Mouse (Mus musculus) liver, embryonic 11.5 days (tissue): Measurements from ENCODE around the gene Eml6. TPM values are rescaled to one million over a fixed set of nuclear protein-coding genes. Genes with fewer than 3 reads are reported as not detected.
"Not testable (repeated sequence)": the region's sequence is repeated elsewhere in the genome, so short reads cannot be mapped to it uniquely, and the experiment has no call there.

ENCODE experiments used
- ATAC-seq: fragments of 200-750 bp; cut with Nextera tagmentation; replicated peaks from 2 replicates; pipeline ENCODE4 v1.8.0; 2017; ENCODE audit warnings: moderate number of reproducible peaks, mild to moderate bottlenecking, moderate TSS enrichment, moderate library complexity; ENCODE audit not compliant: low FRiP score
- DNase-seq: peaks from one replicate; pipeline ENCODE4 v3.0.0-alpha.2; 2017; ENCODE audit warnings: low spot score
- H3K27ac ChIP-seq: fragments of 300-500 bp; sonication (generic); 2 replicates; pipeline ENCODE4 v1.5.1; 2014; ENCODE audit warnings: mild to moderate bottlenecking, low read depth, low read length, control low read depth
- H3K27me3 ChIP-seq: fragments of 300-500 bp; sonication (generic); replicated peaks from 2 replicates; pipeline ENCODE4 v1.6.1; 2014; ENCODE audit warnings: low read length, mixed read lengths; ENCODE audit not compliant: control insufficient read depth, insufficient read depth
- H3K36me3 ChIP-seq: fragments of 300-500 bp; sonication (generic); 2 replicates; pipeline ENCODE4 v1.6.1; 2014; ENCODE audit warnings: mild to moderate bottlenecking, low read length, moderate library complexity, mixed read lengths; ENCODE audit not compliant: control insufficient read depth, insufficient read depth
- H3K4me1 ChIP-seq: fragments of 300-500 bp; sonication (generic); replicated peaks from 2 replicates; pipeline ENCODE4 v1.6.1; 2014; ENCODE audit warnings: low read length, mixed read lengths; ENCODE audit not compliant: control insufficient read depth, insufficient read depth
- H3K4me2 ChIP-seq: fragments of 300-500 bp; sonication (generic); 2 replicates; pipeline ENCODE4 v1.6.1; 2014; ENCODE audit warnings: mild to moderate bottlenecking, control low read depth, moderate library complexity
- H3K4me3 ChIP-seq: fragments of 300-500 bp; sonication (generic); 2 replicates; pipeline ENCODE4 v1.5.1; 2014; ENCODE audit warnings: low read depth, low read length, control low read depth
- H3K9ac ChIP-seq: fragments of 300-500 bp; sonication (generic); 2 replicates; pipeline ENCODE4 v1.6.1; 2014; ENCODE audit warnings: low read depth, low read length, control low read depth
- H3K9me3 ChIP-seq: fragments of 300-500 bp; sonication (generic); 2 replicates; pipeline ENCODE4 v1.6.1; 2016; ENCODE audit warnings: low read length, inconsistent platforms, mixed read lengths; ENCODE audit not compliant: control insufficient read depth
- WGBS: fragments of 180-500 bp; shearing (Covaris S2); extraction: QIAGEN DNeasy Blood & Tissue Kit; methylation state at CpG from one replicate; pipeline ENCODE4 v1.1.7; 2014; 5-methylcytosine and 5-hydroxymethylcytosine counted together
- polyA plus RNA-seq: library from polyadenylated mRNA; unstranded; fragments of >200 nt; fragmentation: Nextera tagmentation; extraction: Ambion mirVana; gene quantifications from 2 replicates; pipeline ENCODE4 v1.2.1, GENCODE M21; 2014

The Eml6 gene
- polyA plus RNA-seq, 1 experiment from 2014 or later: 0.22 TPM

- no peak overlapping the region for H3K9ac ChIP-seq
- H3K27me3 ChIP-seq: no peaks in the 10 kb centered on the region
- no peaks in the 10 kb centered on the region for H3K9me3 ChIP-seq
- no peak for DNase-seq
- ATAC-seq: no peak
- no peaks in the 10 kb centered on the region for H3K36me3 ChIP-seq
- H3K4me2 ChIP-seq: no peak overlapping the region
- WGBS: 77% methylated on average over 3 of the region's 3 CpGs
- H3K4me1 ChIP-seq: no peaks in the 10 kb centered on the region
- no peak overlapping the region for H3K27ac ChIP-seq
- H3K4me3 ChIP-seq: no peak overlapping the region
Measured at GRCm38 (mm10) chr11:29877280-29877679, 148.6 kb downstream of the Eml6 start.

GRCm38 (mm10) chr11:29874781-29875180 lies 151.1 kb downstream of the Eml6 start:
- WGBS: 82% methylated on average over 1 of the region's 1 CpGs
- not testable (repeated sequence) for ATAC-seq

GRCm38 (mm10) chr11:29870174-29870573 lies 155.7 kb downstream of the Eml6 start:
- H3K36me3 ChIP-seq: no peaks in the 10 kb centered on the region
- no peaks in the 10 kb centered on the region for H3K4me1 ChIP-seq
- no peak overlapping the region for H3K27ac ChIP-seq
- no peak for DNase-seq
- H3K9me3 ChIP-seq: no peaks in the 10 kb centered on the region
- ATAC-seq: no peak
- no peak overlapping the region for H3K9ac ChIP-seq
- no peaks in the 10 kb centered on the region for H3K27me3 ChIP-seq
- no peak overlapping the region for H3K4me3 ChIP-seq
- 83% methylated on average over 2 of the region's 2 CpGs for WGBS
- H3K4me2 ChIP-seq: no peak overlapping the region

More at GRCm38 (mm10) chr11:29874781-29875180, 151.1 kb downstream of the Eml6 start:
- DNase-seq, H3K36me3 ChIP-seq, H3K9ac ChIP-seq, H3K4me3 ChIP-seq, H3K27me3 ChIP-seq, H3K4me1 ChIP-seq, H3K4me2 ChIP-seq, H3K27ac ChIP-seq, H3K9me3 ChIP-seq: not testable (repeated sequence)

- no peak overlapping the region for H3K4me3 ChIP-seq
- H3K9me3 ChIP-seq: no peaks in the 10 kb centered on the region
- H3K36me3 ChIP-seq: no peaks in the 10 kb centered on the region
- H3K9ac ChIP-seq: no peak overlapping the region
- H3K27me3 ChIP-seq: no peaks in the 10 kb centered on the region
- H3K4me1 ChIP-seq: no peaks in the 10 kb centered on the region
- no peak for ATAC-seq
- no peak overlapping the region for H3K27ac ChIP-seq
- no peak for DNase-seq
- H3K4me2 ChIP-seq: no peak overlapping the region
Measured at GRCm38 (mm10) chr11:29864269-29864668, 161.6 kb downstream of the Eml6 start.

- Histone ChIP-seq H3K36me3 (no peaks in the 10 kb centered on the region), H3K27ac (no peak overlapping the region), H3K4me1 (no peaks in the 10 kb centered on the region), H3K27me3 (no peaks in the 10 kb centered on the region), H3K4me3 (no peak overlapping the region), H3K9me3 (no peaks in the 10 kb centered on the region), H3K9ac (no peak overlapping the region), H3K4me2 (no peak overlapping the region)
- WGBS: 57% methylated on average over 2 of the region's 2 CpGs
- DNase-seq (no peak), ATAC-seq (no peak)
Measured at GRCm38 (mm10) chr11:29861750-29862397, 164.0 kb downstream of the Eml6 start.

GRCm38 (mm10) chr11:29861040-29861439 lies 164.8 kb downstream of the Eml6 start:
- DNase-seq (no peak), ATAC-seq (no peak)
- Histone ChIP-seq H3K4me3 (no peak overlapping the region), H3K36me3 (no peaks in the 10 kb centered on the region), H3K4me1 (no peaks in the 10 kb centered on the region), H3K4me2 (no peak overlapping the region), H3K27me3 (no peaks in the 10 kb centered on the region), H3K9ac (no peak overlapping the region), H3K9me3 (no peaks in the 10 kb centered on the region), H3K27ac (no peak overlapping the region)
- 71% methylated on average over 2 of the region's 2 CpGs for WGBS

- H3K4me3 ChIP-seq: no peak overlapping the region
- no peak overlapping the region for H3K27ac ChIP-seq
- no peak overlapping the region for H3K9ac ChIP-seq
- no peaks in the 10 kb centered on the region; the same call in 1 of the 2 replicates for H3K4me1 ChIP-seq
- DNase-seq (no peak), ATAC-seq (no peak)
- H3K9me3 ChIP-seq: no peaks in the 10 kb centered on the region
- no peak overlapping the region for H3K4me2 ChIP-seq
- H3K36me3 ChIP-seq: no peaks in the 10 kb centered on the region
- no peaks in the 10 kb centered on the region for H3K27me3 ChIP-seq
- 83% methylated on average over 3 of the region's 3 CpGs for WGBS
Measured at GRCm38 (mm10) chr11:29840606-29841227, 185.1 kb downstream of the Eml6 start.

GRCm38 (mm10) chr11:29839781-29840180 lies 186.1 kb downstream of the Eml6 start:
- H3K4me1 ChIP-seq: no peaks in the 10 kb centered on the region; the same call in 1 of the 2 replicates
- H3K9ac ChIP-seq: no peak overlapping the region
- DNase-seq (no peak), ATAC-seq (peak; percentile 45; the same call in 1 of the 2 replicates)
- H3K36me3 ChIP-seq: no peaks in the 10 kb centered on the region
- no peaks in the 10 kb centered on the region for H3K27me3 ChIP-seq
- H3K4me2 ChIP-seq: no peak overlapping the region
- H3K27ac ChIP-seq: no peak overlapping the region
- 31% methylated on average over 3 of the region's 3 CpGs for WGBS
- no peaks in the 10 kb centered on the region for H3K9me3 ChIP-seq
- H3K4me3 ChIP-seq: no peak overlapping the region

GRCm38 (mm10) chr11:29837066-29837465 lies 188.8 kb downstream of the Eml6 start:
- Histone ChIP-seq H3K4me3 (no peak overlapping the region), H3K9ac (no peak overlapping the region), H3K27me3 (no peaks in the 10 kb centered on the region), H3K9me3 (no peaks in the 10 kb centered on the region), H3K36me3 (no peaks in the 10 kb centered on the region), H3K4me2 (no peak overlapping the region), H3K27ac (no peak overlapping the region), H3K4me1 (no peaks in the 10 kb centered on the region; the same call in 1 of the 2 replicates)
- ATAC-seq (no peak), DNase-seq (no peak)
